Mouse (Mus musculus): ENCODE results near the gene Eif4a2.
A peak's percentile ranks its signal among the peaks of the same experiment; 100 is the strongest.

The Eif4a2 gene

GRCm38 (mm10) chr16:23140911-23141310 lies 33.7 kb downstream of the Eif4a2 start:
- peak; percentile 52 to 68 for DNase-seq (ENCODE audit: low spot score in 2 of 2)

GRCm38 (mm10) chr16:23144326-23144725 lies 37.1 kb downstream of the Eif4a2 start:
- DNase-seq (ENCODE audit: low spot score in 2 of 2), result peak; percentile 67 to 77

GRCm38 (mm10) chr16:23145211-23145610 lies 38.0 kb downstream of the Eif4a2 start:
- no peak for DNase-seq (ENCODE audit: low spot score in 2 of 2)

- DNase-seq (ENCODE audit: low spot score in 2 of 2), result no peak
These were observed 39.0 kb downstream of the Eif4a2 start, which contains the start of gene Adipoq for GRCm38 (mm10) chr16:23146280-23146679. Gene Adipoq (plus strand): TSS chr16:23146536.

GRCm38 (mm10) chr16:23148936-23149335 lies 41.7 kb downstream of the Eif4a2 start:
- DNase-seq (ENCODE audit: low spot score in 2 of 2), result no peak

- no peak for DNase-seq (ENCODE audit: low spot score in 2 of 2)
These were observed 42.2 kb downstream of the Eif4a2 start for GRCm38 (mm10) chr16:23149396-23149795.

- peak; percentile 38 to 56 for DNase-seq (ENCODE audit: low spot score in 2 of 2)
These were observed 44.2 kb downstream of the Eif4a2 start for GRCm38 (mm10) chr16:23151423-23151822.

GRCm38 (mm10) chr16:23154261-23154660 lies 47.0 kb downstream of the Eif4a2 start:
- DNase-seq (ENCODE audit: low spot score in 2 of 2), result no peak

- DNase-seq (ENCODE audit: low spot score in 2 of 2), result no peak
These were observed 49.8 kb downstream of the Eif4a2 start for GRCm38 (mm10) chr16:23157013-23157412.

GRCm38 (mm10) chr16:23158292-23158691 lies 51.0 kb downstream of the Eif4a2 start:
- no peak for DNase-seq (ENCODE audit: low spot score in 2 of 2)

GRCm38 (mm10) chr16:23158957-23159356 lies 51.7 kb downstream of the Eif4a2 start:
- DNase-seq (ENCODE audit: low spot score in 2 of 2), result no peak

- DNase-seq (ENCODE audit: low spot score in 2 of 2), result no peak
These were observed 52.5 kb downstream of the Eif4a2 start for GRCm38 (mm10) chr16:23159749-23160148.

GRCm38 (mm10) chr16:23162116-23162515 lies 54.9 kb downstream of the Eif4a2 start:
- no peak for DNase-seq (ENCODE audit: low spot score in 2 of 2)

Data from spleen, postnatal 36 days (tissue).